Mouse (Mus musculus) spleen, adult 18-20 months (tissue): ENCODE results near the gene Rasgef1b.

Experiments used
- DNase-seq, 2 experiments: peaks; one replicate each; pipeline ENCODE4 v3.0.0; 2022; ENCODE audit warnings: mixed read lengths in 2 of 2

Rasgef1b gene

DNA sequence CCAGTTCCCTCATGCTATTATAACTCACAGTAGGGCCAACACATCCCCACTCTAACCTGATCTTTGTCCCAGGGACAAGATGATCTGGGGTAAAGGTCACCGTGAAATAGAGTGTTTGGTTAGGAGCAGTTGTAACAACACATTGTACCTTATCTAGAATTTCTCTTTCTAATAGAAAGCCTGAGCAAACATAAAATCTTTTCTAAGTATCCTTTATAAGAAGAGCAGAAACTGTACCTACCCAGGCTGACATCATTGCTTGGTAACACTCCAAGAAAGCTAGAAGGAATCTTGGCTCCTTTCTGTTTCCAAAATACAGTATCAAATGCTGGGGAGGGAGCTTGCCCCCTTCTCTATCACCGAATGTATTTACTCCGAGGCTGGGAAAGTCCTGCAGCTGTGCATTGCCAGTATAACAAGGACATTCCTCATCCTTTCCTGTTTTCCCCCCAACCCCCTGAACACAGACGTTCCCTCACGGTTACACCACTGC is 374.2 kb downstream of the Rasgef1b start:
- no peak for DNase-seq

DNA sequence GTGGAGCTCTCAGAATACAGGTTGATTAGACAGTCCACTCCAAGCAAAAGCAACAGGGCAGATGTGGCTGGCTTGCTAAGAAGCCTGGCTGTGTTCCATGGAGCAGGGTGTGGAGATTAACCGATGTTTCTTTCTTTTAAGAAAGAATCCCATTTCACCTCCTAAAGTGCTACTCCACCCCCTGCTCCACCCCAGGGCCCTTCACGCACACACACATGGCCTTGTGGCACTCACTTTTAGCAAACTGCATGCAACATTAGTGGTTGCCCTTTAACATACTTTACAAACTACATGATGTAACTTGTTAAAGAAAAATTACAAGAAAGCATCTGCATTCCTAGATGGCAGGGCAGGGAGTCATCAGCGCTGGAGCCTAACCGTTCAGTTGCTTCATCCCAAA is 378.8 kb downstream of the Rasgef1b start:
- no peak for DNase-seq

DNA sequence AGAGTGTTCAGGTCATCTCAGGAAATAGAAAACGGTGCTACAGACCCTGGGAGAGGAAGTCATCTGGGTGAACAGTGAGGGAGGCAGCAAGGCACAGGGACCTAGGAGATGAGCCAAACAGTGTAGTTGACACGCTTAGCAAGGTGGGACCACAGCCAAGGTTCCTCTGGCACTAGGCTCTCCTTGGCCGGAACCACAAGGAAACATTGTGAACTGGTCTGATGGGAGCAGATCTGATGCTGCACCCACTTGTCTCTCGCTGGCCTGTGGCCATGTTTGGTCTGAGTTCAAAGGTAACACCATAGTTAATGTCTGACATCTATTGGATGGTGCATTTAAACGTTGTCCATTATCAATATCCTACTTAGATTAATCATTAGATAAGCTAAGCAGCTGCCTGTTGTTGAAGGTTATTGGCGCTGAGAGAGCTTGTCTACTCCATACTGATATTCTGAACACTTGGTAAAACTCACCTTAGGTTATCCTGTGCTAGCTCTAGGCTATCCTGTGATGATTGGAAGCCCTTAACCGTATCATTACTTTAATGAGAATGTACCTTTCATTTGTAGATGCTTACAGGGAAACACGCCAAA is 380.5 kb downstream of the Rasgef1b start:
- no peak for DNase-seq

DNA sequence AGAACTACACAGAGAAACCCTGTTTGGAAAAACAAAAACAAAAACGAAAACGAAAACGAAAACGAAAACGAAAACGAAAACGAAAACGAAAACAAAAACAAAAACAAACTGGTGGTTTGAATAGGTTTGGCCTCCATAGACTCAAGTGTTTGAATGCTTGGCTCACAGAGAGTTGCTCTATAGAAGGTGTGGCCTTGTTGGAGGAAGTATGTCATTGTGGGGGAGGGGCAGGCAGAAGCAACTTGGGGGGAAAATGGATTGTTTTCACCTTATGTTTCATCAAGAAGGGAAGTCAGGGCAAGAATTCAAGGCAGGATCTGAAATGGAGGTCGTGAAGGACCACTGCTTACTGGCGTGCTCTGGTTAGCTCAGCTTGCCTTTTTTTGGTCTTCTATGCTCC is 386.3 kb downstream of the Rasgef1b start:
- DNase-seq: no peak

DNA sequence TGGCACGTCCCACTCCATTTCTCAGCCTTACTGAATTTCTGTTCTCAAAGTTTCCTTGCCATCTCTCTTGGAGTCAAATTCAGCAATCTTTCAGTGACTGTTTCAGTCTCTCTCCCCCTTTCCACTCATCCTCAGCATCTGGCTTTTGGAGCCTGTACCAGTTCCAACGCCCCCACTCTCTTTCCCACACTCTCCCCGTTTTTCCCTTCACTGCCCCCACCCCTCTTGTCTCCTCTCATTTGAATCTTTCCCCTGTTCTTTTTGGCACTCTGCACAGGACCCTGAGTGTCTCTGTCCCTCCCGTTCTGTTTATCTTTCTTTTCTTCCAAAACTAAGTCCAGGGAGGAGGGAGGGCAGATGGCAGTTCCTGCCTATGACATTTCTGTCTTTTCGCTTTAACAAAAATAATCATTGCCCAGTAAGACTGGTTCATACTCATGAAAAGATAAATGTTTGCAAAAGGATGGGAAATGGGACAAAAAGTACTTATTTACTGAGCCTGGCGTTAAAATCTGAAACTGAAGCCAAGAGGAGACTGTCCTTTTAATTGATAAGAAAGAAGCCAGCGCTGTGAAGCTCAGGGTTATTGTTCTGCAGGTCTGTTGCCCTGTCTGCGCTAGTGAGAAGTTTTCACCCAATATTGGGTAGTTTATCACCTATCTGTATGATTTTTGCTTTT is 388.4 kb downstream of the Rasgef1b start:
- no peak for DNase-seq

DNA sequence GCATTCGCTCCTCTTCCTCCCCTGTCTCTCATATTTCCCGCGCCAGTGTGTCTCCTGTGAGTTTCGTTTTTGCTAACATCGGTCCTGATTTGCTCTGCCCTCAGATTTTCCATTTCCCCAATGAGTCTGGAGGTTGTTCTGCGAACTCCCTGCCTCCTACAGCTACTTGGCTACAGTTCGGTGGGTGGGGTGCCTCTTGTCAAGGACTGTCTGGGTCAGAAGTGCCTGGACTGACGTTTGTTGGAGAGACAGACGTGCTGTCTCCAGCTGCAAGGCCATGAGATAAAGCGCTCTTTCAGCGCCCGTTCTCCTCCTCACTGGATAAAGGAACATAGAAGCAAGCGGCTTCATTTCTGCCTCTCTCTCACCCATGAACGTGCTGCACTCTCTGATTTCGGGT is 389.1 kb downstream of the Rasgef1b start:
- DNase-seq: peak; percentile 24 to 29

DNA sequence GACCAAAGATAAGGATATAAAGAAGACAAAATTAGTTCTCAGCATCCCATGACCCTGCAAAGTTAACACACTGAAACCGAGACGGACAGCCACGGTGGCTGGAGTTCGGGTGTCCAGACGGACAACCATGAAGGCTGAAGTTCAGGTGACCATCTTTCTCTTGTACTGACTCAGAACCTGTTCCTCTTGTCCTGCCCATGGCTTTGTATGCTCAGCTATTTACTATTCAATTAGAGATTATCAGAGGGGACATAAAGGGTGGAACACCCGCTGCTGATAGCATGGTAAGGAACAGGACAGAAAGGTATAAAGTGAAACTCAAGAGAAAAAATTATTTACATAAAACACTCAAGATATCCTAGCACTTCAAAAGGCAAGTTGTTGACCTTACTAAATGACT is 390.0 kb downstream of the Rasgef1b start:
- DNase-seq: no peak

DNA sequence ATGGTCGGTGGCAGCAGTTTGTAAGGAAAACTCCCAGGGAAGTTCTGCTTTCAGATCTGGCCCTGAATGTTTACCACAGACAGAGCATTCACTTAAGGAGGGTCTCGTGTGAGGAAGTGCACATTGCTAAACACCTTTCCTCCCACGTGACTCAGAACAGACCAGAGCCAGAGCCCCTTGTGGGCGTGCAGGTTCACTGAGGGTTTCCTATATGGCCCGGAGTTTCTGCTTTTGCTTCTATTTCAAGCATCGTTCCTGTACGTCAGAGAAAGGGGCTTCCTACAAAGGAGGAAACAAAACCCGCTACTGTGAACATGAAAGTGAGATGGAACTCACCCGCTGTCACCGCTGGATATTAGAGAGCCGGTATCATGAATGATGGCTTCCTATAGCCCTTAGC is 392.4 kb downstream of the Rasgef1b start:
- DNase-seq: peak; percentile 47 to 71

DNA sequence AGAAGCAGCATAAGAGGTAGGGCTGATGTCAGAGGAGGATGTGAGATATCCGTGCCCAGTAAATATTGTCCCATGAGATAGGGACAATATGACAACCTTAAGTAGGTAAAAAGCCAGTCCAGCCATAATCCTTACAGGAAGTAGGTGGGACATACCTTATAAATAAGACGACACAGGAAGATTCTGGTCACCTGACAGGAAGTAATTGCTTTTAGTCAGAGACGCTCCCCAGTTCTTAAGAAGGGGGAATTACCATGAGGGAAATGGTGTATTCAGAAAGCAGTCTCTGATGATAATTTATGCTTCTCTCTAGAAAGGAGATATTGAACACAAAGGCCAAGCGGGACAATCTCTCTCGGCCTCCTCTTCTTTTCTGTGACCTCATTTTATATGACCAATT is 394.8 kb downstream of the Rasgef1b start:
- no peak for DNase-seq

DNA sequence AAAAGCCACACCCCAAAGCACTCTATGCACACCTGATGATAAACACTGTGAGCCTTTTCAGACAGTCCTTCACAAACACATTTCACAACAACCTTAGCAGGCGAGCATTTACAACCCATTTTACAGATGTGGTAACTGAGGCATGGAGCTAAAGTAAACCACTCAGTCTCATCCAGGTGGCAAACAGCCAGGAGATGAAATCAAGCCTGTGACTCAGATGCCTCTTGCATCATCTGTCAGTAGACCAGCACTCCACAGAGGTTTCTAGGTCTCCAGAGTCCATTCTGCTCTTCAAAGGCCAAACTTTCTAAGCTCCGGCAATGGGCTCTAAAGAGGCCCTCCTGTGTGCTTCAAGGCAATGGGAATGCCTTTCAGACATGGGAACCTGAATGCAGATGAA is 396.8 kb downstream of the Rasgef1b start:
- no peak for DNase-seq

DNA sequence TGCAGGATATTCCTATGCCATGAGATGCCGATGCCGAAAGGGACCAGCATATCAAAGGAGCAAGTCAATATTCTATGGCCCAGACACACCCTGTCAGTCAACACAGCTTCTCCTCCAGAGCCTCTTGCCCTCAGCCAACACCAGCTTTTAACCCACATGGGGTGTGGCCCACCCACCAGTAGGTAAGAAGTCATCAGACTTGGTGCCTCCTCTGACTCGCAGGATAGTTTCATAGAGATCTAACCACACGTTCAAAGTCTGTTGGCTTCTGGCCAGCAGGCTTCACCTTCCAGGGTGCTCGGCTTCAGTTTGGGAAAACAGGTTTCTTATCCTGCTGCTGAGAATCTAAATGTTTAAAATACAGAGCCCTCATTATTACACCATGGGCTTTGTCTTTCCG is 399.8 kb downstream of the Rasgef1b start:
- DNase-seq: no peak

DNA sequence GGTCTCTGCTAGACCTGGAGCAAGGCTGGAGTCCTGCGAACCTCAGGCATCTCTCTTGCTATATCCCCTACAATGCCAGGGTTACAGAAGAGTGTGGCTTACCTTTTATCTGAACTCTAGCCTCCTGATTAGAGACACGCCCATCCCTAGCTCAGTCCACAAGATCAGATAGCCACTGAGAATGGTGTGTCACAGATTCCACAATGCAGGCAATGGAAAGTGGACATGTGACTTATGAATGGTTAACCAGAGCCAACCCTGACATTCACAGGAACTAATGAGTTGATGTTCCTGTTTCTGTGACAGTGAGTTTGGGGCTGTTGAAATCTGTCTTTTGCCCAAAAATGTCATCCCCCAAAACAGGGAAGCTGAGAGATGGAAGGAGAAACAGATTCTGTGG is 401.8 kb downstream of the Rasgef1b start:
- no peak for DNase-seq

DNA sequence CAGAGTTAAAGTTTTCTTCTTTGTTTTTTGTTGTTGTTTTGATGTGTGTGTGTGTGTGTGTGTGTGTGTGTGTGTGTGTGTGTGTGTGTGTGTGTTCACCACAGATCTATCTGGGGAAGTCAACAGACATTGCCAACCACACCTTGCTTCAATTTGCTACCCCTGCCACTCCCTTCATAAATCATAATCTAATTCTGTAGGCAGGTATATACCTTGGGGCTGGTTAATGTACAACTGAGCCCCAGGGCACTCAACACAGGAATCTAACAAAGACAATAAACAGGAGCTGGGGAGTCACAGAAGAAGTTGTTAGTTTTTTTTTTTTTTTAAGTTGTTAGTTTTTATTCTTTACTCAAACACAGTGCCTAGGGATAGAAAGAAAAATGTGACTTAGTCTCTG is 403.6 kb downstream of the Rasgef1b start:
- no peak for DNase-seq

DNA sequence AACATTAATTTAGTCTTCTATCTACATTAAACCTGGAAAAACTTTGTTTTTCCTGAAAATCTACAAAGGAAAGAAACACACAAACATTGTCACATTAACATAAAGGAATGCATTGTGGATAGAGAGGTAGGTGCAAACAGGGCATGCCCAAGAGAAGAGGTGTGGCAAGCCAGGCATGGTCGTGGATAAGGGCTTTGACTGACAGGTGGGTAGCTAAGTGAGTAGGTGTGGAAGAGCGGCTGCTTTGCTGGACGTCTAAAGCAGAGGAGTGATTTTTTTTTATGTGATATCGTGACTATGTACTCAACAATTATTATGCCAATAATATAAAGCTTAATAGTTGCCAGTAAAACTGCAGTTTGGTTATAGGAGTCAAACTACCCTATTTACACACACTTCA is 408.1 kb downstream of the Rasgef1b start:
- DNase-seq: no peak

DNA sequence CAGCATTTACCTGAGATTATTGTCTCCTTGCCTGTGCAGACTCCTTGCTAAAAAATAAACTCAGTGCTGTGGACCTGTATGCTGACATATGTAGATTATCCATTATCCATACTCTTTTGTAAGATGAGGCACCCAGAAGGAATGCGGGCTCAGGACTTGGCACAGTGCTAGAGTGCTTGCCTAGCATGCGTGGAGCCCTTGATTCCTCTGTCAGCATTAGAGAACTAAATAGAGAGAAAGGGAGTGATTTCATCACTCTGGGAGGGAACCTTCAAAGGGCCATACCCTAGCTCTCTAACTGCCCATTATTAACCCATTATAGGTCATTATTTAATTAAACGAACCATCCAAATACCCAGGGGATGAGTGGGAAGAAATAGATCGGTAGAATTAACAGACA is 430.9 kb downstream of the Rasgef1b start:
- DNase-seq: no peak

DNA sequence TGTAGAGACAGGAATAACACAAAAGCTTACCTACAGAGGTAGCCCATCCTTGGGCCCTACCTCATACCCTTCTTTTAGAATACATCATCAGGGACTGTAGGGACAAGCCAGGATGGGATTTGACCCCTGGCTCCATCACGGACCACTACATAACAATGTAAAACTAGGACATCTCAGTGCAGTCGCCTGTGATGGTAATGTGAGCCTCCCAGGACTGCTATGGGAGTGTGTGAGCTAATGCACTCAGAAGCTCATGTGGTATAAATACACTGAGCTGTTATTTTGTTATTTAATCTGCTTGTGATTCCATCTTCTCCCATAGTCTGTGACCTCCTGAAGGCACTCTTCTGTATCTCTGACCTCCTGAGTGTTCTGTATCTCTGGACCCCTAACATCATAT is 432.5 kb downstream of the Rasgef1b start:
- no peak for DNase-seq

DNA sequence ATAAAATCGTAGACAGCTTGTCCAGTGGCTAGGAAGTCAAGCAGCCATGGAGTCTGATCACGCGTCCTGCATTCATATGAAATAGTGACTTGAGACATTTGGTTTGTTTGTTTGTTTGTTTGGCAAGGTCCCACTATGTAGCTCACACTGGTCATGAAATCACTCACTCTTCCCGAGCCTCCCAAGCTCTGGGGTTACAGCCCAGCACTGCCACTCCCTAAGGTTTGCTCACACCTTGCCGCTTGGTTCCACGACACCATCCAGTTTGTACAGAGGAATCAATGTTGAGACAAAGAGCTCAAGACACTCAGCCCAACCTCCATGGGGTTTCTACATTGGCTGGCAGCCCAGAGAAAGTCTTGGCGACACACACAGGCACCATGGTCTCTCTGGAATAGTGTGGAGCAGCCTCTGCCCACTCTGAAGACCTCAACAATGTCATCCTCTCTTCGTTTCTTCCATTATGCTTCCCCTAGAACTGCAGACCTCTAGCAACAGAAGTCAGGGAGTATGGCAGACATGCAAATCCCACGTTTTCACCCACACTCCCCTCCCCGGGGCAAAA is 436.5 kb downstream of the Rasgef1b start:
- no peak for DNase-seq

DNA sequence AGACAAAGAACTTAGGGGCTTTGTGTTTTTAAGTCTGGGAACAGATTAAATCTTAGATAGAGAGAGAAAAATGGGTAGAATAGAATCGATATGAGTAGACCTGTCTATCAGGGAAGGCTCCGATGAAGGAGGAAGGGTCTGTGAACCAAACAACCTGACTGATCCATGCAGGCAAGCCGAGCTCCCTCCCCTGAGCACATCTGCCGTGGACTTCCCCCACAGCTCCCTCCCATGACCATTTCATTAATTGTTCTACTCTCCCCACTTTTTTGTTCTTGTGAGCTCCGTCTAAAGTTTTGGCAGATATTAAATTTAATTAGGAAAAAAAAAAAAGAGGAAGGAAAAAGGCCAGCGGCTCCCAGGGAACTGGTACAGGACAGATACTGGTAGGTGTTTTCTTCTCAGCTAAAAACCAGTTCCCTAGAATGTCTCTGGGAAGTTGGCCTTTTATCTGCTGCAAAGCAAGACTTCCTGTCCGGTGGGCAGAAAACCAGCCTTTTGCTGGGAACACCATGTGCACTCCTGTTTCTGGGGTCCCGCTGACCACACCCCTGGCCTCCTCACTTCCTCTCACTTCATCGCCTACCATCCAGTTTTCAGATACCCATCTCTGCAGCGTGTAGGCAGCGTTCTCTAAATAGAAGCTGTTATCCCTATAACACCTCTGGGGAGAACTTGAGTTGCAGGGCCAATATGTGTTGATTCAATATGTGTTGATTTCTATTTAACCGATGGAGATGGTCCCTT is 437.6 kb downstream of the Rasgef1b start:
- no peak for DNase-seq

DNA sequence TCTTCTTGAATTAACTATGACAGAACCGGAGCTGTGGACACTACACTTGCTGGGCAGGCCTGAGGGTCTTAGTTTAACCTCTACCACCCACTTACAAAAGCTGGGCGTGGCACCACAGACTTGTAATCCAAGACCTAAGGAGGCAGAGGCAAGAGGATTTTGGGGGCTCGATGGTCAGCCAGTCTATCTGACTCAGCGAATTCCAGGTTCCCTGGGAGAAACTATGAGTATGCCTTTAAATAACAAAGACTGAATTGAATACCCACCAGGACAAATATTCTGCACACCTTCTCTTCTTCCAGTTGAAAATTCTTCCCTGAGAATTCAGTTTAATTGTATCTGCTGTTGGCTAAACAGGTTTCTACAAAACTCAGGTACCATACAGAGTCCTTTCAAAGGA is 440.6 kb downstream of the Rasgef1b start:
- no peak for DNase-seq

DNA sequence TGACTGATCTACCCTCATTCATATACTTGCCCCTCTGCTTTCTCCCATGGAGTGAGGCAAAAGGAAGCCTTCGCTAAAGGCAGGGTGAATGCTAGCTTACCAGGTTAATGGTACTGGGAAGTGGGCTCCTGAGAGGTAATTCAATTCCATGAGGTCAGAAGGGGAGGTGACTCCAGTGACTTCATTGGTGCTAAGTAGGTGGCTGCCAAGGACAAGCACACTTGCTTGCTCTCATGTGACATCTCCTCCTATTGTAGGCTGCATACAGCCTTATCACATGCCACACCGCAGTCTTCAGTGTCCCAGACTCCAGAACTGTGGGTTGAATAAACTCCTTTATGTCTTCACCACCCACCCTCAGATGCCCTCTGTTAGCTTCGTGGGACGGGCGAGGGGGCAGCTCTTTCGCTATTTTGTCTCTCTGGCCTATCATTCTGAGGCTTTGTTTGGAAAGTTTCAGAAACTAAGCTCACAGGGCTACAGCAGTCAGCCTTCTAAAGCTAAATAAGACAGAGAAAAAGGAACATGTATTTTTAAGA is 441.1 kb downstream of the Rasgef1b start:
- DNase-seq: no peak

DNA sequence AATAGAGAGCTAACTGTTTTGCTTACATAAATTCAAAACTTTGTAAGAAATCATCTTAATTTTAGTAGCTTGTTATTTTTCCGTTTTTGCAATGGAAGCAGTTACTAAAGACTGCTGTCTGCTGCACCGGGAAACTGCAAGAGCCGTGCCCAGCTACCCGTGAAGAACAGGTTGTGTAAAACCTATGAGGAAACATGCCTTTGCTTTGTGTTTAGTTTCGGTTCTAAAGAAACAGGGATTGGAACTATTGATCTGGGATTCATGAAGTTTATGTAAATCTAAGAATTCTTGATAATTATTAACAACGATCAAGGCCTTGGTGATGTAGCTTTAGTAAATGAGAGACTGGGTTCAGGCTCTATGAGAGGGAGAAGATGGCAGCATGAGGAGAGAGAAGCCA is 442.3 kb downstream of the Rasgef1b start:
- no peak for DNase-seq

DNA sequence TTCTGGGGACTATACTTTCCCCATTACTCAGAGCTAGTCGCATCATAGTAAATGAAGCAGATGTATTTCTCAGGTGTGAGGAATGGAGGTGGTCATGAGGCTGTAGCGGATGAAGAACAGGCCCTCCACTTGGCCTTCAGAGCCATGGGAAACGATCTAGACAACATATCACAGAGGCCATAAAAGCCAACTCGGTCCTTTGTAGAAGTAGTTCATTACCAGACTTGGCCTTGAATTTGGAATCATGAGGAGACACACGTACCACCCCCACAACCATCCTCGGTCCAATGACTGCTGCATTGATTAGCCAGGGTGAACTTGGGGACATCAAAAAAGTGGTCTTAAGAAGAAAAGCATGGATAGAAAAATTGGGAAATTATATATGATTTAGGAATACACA is 442.8 kb downstream of the Rasgef1b start:
- DNase-seq: no peak

DNA sequence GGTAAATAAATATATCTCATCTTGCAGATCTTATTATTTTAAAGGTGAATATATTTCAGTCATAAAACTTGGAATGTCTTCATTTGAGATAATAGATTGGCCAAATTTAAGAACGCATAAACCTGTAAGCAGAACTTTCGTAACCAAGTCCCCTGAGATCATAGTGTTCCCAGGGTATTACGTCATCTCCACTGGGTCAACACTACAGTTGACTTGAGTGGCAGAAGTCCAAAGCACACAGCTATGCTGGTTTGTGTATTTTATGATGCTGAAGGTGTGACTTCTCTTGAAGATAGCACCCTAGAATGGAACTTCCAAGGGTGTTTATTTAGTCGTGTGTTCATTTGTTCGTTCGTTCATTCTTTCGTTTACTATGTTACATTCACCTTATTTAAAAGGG is 444.5 kb downstream of the Rasgef1b start:
- no peak for DNase-seq

DNA sequence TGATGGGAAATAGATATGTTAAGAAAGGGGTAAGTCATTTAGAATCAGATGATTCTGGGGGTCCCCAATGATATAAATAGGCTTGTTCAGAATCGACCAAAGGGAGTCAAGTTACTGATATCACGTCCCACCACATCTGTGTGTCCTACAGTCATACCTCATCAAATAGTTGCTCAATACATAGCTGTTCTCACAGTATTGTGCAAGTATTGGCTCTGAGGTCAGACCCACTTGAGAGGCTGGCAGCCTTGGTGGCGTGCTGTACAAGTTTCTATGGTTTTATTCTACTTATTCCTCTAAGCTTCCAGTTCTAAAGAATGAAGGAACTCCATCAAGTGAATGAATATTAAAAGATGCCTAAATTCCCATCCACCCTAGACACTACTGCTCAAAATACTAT is 445.2 kb downstream of the Rasgef1b start:
- no peak for DNase-seq
